Mouse (Mus musculus): Measurements from ENCODE around the gene Macrod1. TPM values are rescaled to one million over a fixed set of nuclear protein-coding genes. Genes with fewer than 3 reads are reported as not detected.
"Not testable (repeated sequence)": the region's sequence is repeated elsewhere in the genome, so short reads cannot be mapped to it uniquely, and the experiment has no call there.

Macrod1 gene
- polyA plus RNA-seq, 1 experiment from 2014 or later: 3.3 TPM

DNA sequence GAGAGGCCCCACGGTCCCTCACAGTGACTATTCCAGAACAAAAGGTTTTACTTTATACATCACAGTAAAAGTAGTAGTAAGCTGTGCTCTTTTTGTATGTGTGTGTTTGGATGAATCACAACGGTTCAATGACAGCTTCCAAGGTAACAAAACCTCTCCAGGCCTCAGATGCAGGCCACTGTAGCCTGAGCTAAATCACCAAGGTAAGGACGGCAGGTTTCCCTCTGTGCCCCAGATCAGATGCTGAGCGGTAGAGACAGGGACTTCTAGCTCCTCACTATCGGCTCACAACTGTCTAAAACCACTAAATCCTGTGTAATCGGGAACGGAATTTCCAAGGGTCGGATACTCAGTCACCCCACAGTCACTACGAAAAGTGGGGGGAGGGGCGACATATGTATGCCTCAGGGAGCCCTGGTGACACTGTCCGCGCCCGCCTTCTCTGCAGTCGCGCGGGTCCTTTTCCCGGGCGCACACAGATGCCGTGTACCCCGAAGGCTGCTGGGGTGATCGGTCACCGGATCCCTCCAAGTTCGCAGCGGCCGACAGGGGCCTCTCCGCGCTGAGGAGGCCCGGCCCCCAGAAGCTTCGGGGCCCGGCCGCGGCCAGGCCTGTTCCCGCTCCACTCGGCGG lies 17.4 kb upstream of the Macrod1 start:
- H3K36me3 ChIP-seq: peaks cover 18% of the 10 kb centered on the region
- H3K27me3 ChIP-seq: no peaks in the 10 kb centered on the region
- ATAC-seq (ENCODE audit: low FRiP score, low read depth): no peak; the same call in 1 of the 2 replicates
- peak overlapping the region; percentile 86 for H3K4me2 ChIP-seq (replicated peaks)
- H3K4me1 ChIP-seq: peaks cover 31% of the 10 kb centered on the region
- H3K27ac ChIP-seq (replicated peaks): peak overlapping the region; percentile 92
- no peaks in the 10 kb centered on the region for H3K9me3 ChIP-seq
- peak overlapping the region; percentile 97 for H3K9ac ChIP-seq (replicated peaks)
- WGBS: 2% methylated on average over 35 of the region's 35 CpGs
- H3K4me3 ChIP-seq: peak overlapping the region; percentile 82

DNA sequence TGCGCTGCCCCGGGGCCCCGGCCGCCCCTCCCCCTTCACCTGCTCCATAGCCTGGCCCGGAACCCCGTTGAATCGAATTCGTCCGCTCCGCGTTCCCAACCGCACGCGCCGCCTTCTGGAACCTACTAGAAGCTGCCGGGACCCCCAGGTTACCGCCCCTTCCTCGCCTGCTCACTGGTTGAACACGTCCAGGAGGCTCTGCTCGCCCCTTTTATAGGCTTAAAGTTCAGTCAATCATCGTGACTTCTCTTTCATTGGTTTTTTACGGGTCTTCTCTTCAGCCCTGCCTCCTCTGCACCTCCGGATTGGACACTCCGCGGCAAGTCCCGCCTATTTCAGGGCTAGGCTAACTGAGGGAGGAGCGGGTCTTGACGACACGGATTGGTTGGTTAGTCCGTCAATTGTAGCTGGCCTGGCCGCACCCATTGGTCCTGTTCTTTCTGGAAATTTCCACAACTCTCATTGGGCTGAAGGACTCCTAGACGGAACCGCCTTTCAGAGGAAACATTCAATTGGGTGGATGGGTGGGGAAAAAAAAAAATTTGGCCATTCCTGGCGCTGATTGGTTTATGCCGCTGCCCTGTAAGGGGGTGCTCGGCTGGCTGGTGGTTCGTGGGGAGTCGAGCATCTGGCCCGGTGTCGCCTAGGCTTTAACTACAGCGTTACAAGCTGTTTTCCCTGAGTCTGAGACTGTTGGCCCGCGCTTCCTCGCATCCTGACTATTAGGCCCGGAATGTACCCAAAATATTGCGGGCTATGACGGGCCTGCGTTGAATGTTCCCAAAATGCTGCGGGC lies 16.6 kb upstream of the Macrod1 start, which contains the start of gene Stip1:
Gene Stip1 (minus strand): TSS at position 127 of the 796 bp plus-strand sequence.
- under 1% methylated on average over 49 of the region's 49 CpGs for WGBS
- Histone ChIP-seq H3K4me3 (peak within 1 kb of the TSS; percentile 82), H3K27me3 (no peaks in the 10 kb centered on the region), H3K4me2 (replicated peaks) (peak within 1 kb of the TSS; percentile 86), H3K27ac (replicated peaks) (peak within 1 kb of the TSS; percentile 92), H3K9me3 (no peaks in the 10 kb centered on the region), H3K9ac (replicated peaks) (peak within 1 kb of the TSS; percentile 97), H3K36me3 (peaks cover 11% of the 10 kb centered on the region), H3K4me1 (peaks cover 31% of the 10 kb centered on the region)
- peak; percentile 99 for ATAC-seq (ENCODE audit: low FRiP score, low read depth)

- 28% methylated on average over 13 of the region's 13 CpGs for WGBS
- Histone ChIP-seq H3K4me3 (peak overlapping the region; percentile 47), H3K27me3 (no peaks in the 10 kb centered on the region), H3K4me1 (peaks cover 31% of the 10 kb centered on the region), H3K4me2 (replicated peaks) (peak overlapping the region; percentile 53), H3K9me3 (no peaks in the 10 kb centered on the region), H3K27ac (replicated peaks) (peak overlapping the region; percentile 90), H3K36me3 (0 out of 2 replicates have a peak, but pooled peaks cover 5% of the 10 kb centered on the region), H3K9ac (replicated peaks) (peak overlapping the region; percentile 64)
- no peak for ATAC-seq (ENCODE audit: low FRiP score, low read depth)
These were observed 15.9 kb upstream of the Macrod1 start for GRCm38 (mm10) chr19:7040637-7041130.

DNA sequence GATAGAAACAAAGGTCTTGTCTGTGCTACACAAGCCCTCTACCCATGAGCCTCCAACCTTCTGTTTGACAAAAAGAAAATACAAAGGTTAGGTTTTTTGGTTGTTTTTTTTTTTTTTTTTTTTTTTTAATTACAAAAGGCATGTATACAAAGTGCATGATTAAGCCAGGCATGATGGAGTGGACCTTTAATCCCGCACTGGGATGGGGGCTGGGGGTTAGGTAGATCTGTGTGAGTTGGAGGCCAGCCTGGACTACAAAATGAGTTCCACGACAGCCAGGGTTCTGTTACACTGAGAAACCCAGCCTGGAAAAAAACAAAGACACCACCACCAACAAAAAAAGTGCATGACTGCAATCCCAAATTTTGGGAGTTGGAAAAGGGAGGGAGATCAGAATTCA lies 15.4 kb upstream of the Macrod1 start:
- 0 out of 2 replicates have a peak overlapping the region, but pooled peaks have one; percentile 47 for H3K4me3 ChIP-seq
- H3K9ac ChIP-seq (replicated peaks): peak overlapping the region; percentile 64; the same call in 1 of the 2 replicates
- ATAC-seq (ENCODE audit: low FRiP score, low read depth): no peak
- WGBS: 97% methylated on average over 2 of the region's 2 CpGs
- no peaks in the 10 kb centered on the region for H3K27me3 ChIP-seq
- peaks cover 31% of the 10 kb centered on the region for H3K4me1 ChIP-seq
- peak overlapping the region; percentile 90; the same call in 1 of the 2 replicates for H3K27ac ChIP-seq (replicated peaks)
- 0 out of 2 replicates have a peak, but pooled peaks cover 4% of the 10 kb centered on the region for H3K36me3 ChIP-seq
- H3K4me2 ChIP-seq (replicated peaks): no peak overlapping the region
- H3K9me3 ChIP-seq: no peaks in the 10 kb centered on the region

DNA sequence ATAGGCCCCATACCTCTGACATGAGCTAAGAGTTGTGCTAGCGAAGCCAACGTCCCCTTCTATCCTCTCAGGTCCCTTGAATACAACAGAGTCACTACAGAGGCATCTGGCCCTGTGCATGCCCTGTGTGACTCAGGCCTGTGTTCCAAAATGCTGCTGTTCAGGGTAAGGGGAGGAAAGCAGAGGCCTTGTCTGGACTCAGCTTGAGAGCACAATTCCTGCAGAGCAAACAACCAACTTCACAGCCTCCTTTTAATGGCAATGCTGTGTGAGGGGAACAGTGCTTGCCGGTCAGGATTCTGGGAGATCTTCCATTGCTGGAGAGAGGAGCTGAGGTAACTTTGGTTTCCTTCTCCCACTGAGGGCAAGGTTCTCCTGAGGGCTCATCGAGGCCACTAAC lies 12.3 kb upstream of the Macrod1 start:
- H3K4me1 ChIP-seq: peaks cover 6% of the 10 kb centered on the region
- H3K9me3 ChIP-seq: no peaks in the 10 kb centered on the region
- H3K4me3 ChIP-seq: no peak overlapping the region
- H3K27me3 ChIP-seq: no peaks in the 10 kb centered on the region
- 68% methylated on average over 4 of the region's 4 CpGs for WGBS
- H3K36me3 ChIP-seq: no peaks in the 10 kb centered on the region
- no peak overlapping the region for H3K9ac ChIP-seq (replicated peaks)
- H3K27ac ChIP-seq (replicated peaks): no peak overlapping the region
- no peak for ATAC-seq (ENCODE audit: low FRiP score, low read depth)
- no peak overlapping the region for H3K4me2 ChIP-seq (replicated peaks)

- H3K27me3 ChIP-seq: no peaks in the 10 kb centered on the region
- H3K9ac ChIP-seq (replicated peaks): no peak overlapping the region
- H3K4me3 ChIP-seq: no peak overlapping the region
- 61% methylated on average over 4 of the region's 4 CpGs for WGBS
- ATAC-seq (ENCODE audit: low FRiP score, low read depth): no peak
- no peaks in the 10 kb centered on the region for H3K9me3 ChIP-seq
- peaks cover 6% of the 10 kb centered on the region for H3K4me1 ChIP-seq
- no peak overlapping the region for H3K27ac ChIP-seq (replicated peaks)
- no peak overlapping the region for H3K4me2 ChIP-seq (replicated peaks)
- H3K36me3 ChIP-seq: no peaks in the 10 kb centered on the region
These were observed 11.9 kb upstream of the Macrod1 start for GRCm38 (mm10) chr19:7044706-7045105.

GRCm38 (mm10) chr19:7053382-7053781 lies 3.2 kb upstream of the Macrod1 start:
- not testable (repeated sequence) for H3K36me3 ChIP-seq; H3K4me2 ChIP-seq (replicated peaks); ATAC-seq (ENCODE audit: low FRiP score, low read depth); H3K9me3 ChIP-seq; H3K4me3 ChIP-seq; H3K27ac ChIP-seq (replicated peaks); H3K9ac ChIP-seq (replicated peaks)
- WGBS: 90% methylated on average over 4 of the region's 4 CpGs
- H3K27me3 ChIP-seq: peaks cover 23% of the 10 kb centered on the region
- peaks cover 20% of the 10 kb centered on the region for H3K4me1 ChIP-seq

GRCm38 (mm10) chr19:7054772-7055171 lies 1.8 kb upstream of the Macrod1 start:
- Histone ChIP-seq H3K4me1 (peaks cover 22% of the 10 kb centered on the region), H3K27me3 (peaks cover 37% of the 10 kb centered on the region), H3K27ac (replicated peaks) (no peak overlapping the region), H3K36me3 (no peaks in the 10 kb centered on the region), H3K4me2 (replicated peaks) (no peak overlapping the region), H3K9me3 (no peaks in the 10 kb centered on the region), H3K9ac (replicated peaks) (no peak overlapping the region), H3K4me3 (no peak overlapping the region)
- no peak for ATAC-seq (ENCODE audit: low FRiP score, low read depth)
- 69% methylated on average over 10 of the region's 10 CpGs for WGBS

- no peaks in the 10 kb centered on the region for H3K36me3 ChIP-seq
- 43% methylated on average over 3 of the region's 3 CpGs for WGBS
- H3K9ac ChIP-seq (replicated peaks): no peak overlapping the region
- no peak overlapping the region for H3K4me2 ChIP-seq (replicated peaks)
- no peak overlapping the region for H3K4me3 ChIP-seq
- no peak overlapping the region for H3K27ac ChIP-seq (replicated peaks)
- no peaks in the 10 kb centered on the region for H3K9me3 ChIP-seq
- H3K27me3 ChIP-seq: peaks cover 40% of the 10 kb centered on the region
- ATAC-seq (ENCODE audit: low FRiP score, low read depth): no peak
- peaks cover 22% of the 10 kb centered on the region for H3K4me1 ChIP-seq
These were observed 1.4 kb upstream of the Macrod1 start for GRCm38 (mm10) chr19:7055173-7055572.

DNA sequence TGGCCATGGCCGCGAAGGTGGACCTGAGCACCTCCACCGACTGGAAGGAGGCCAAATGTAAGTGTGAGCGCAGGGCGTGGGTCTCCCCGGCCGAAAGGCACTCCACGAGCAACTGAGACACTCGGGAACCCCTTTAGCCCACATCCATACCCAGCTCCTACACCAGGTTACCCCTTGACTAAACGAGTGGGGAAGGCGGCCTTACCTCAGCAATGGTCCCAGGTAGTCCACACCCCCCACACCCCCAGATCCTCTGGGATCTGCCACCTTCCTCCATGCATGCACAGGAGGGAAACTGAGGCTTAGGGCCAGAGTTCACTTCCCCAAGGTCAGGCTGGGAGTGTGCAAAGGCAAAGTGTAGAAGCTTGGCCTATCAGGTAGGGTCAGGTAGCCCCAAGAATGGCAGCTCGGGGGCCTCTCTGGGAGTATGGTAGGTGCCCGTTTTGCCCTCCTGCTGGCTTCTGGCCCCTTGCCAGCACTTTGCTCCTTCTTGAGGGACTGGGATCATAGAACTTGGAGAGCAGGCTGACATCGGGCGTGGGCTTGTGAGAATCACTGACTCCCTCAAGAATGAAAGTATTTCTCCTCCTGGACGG lies 614 bp downstream of the Macrod1 start:
- H3K9ac ChIP-seq (replicated peaks): peak overlapping the region; percentile 58
- H3K4me1 ChIP-seq: peaks cover 22% of the 10 kb centered on the region
- H3K27me3 ChIP-seq: peaks cover 40% of the 10 kb centered on the region
- H3K36me3 ChIP-seq: no peaks in the 10 kb centered on the region
- ATAC-seq (ENCODE audit: low FRiP score, low read depth): peak; percentile 53
- H3K27ac ChIP-seq (replicated peaks): no peak overlapping the region
- no peaks in the 10 kb centered on the region for H3K9me3 ChIP-seq
- whole genome bisulfite sequencing: 3% methylated on average over 16 of the region's 16 CpGs
- peak overlapping the region; percentile 100 for H3K4me2 ChIP-seq (replicated peaks)
- peak overlapping the region; percentile 58 for H3K4me3 ChIP-seq

DNA sequence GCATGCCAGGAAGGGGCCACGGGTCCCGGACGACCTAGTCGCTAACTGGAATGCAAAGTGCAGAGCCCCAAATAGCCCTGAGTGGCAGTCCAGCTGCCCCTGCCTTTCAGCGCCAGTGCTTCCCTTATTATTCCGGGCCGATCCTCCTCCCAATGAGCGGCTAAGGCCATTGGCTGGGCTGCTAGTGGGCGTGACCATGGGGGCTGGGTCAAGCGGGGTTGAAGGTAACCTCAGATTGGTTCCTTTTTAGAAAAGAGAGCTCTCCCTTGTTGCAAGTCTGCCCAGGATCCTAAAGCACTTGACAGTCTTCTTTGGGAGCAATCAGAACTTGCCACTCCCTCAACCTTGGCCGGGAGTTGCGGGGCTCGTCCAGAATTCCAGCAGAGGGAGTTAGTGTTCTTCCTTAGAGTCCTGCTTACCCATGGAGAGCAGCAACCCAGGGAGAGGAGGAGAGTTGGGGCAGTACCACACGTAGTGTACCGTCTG lies 1.2 kb downstream of the Macrod1 start:
- Histone ChIP-seq H3K36me3 (no peaks in the 10 kb centered on the region), H3K27me3 (peaks cover 40% of the 10 kb centered on the region), H3K9ac (replicated peaks) (0 out of 2 replicates have a peak overlapping the region, but pooled peaks have one; percentile 1), H3K9me3 (no peaks in the 10 kb centered on the region), H3K4me3 (peak overlapping the region; percentile 58), H3K27ac (replicated peaks) (0 out of 2 replicates have a peak overlapping the region, but pooled peaks have one; percentile 25), H3K4me1 (peaks cover 22% of the 10 kb centered on the region), H3K4me2 (replicated peaks) (peak overlapping the region; percentile 100)
- WGBS: 1% methylated on average over 15 of the region's 15 CpGs
- ATAC-seq (ENCODE audit: low FRiP score, low read depth): peak; percentile 80
